Mouse (Mus musculus) adipocyte (in vitro differentiated cells): ENCODE data around the gene Ttll7.

Experiments
- DNase-seq: peaks from one replicate; pipeline ENCODE4 v3.0.0-alpha.2; 2016; ENCODE audit warnings: low spot score

The Ttll7 gene

GRCm38 (mm10) chr3:146851966-146852891 lies at the start of gene Ttll7:
Ttll7 (plus strand) TSS chr3:146852367.
- peak; percentile 76 for DNase-seq

GRCm38 (mm10) chr3:146812041-146812878 lies 39.9 kb upstream of the Ttll7 start:
- peak; percentile 12 for DNase-seq

GRCm38 (mm10) chr3:146812901-146813393 lies 39.2 kb upstream of the Ttll7 start, which contains the start of gene Prkacb:
Prkacb (minus strand) TSS chr3:146812990.
- peak; percentile 84 for DNase-seq

- DNase-seq, result no peak
Observed at GRCm38 (mm10) chr3:146813624-146814023, 38.5 kb upstream of the Ttll7 start.

DNA sequence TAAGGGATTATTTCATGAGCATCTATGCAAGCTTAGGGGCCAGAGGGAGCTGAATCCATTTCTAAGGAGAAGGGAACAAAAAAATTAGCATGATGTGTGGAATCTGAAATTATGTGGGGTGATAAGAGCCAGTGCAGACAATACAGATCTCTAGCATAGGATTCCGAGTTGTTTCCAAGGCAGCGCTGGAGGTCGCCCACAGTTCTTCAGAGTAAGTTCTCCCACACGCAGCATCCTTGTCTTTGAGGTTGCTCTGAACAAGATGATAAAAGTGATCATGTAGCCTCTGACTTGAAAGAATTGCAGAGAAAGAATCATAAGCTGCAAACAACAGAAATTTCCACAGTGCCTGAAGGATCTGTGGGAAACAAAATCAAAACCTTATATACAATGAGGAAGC lies 31.4 kb upstream of the Ttll7 start:
- DNase-seq, result no peak

DNA sequence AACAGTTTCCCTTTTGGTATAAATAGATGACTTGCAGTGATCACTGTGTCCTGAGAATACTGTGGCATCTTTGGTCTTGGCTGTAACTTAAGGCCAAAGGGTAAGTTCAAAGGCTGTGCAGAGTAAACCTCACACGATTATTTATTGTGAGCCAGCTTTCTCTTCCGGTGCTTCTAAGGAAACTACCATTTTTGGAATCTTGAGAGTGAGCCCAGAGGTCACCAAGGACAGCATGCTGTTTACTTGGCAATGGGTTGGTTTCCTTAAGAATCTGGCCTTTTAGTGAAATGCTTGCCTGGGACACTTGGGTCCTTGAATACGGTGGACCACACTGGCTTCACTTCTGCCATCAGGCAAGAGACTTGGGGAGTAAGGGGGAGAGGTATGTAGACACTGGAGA lies 9.4 kb upstream of the Ttll7 start:
- DNase-seq, result peak; percentile 69

GRCm38 (mm10) chr3:146843470-146843869 lies 8.7 kb upstream of the Ttll7 start:
- no peak for DNase-seq

GRCm38 (mm10) chr3:146846237-146846636 lies 5.9 kb upstream of the Ttll7 start:
- no peak for DNase-seq

GRCm38 (mm10) chr3:146848112-146848511 lies 4.1 kb upstream of the Ttll7 start:
- DNase-seq, result no peak

- no peak for DNase-seq
Observed at GRCm38 (mm10) chr3:146849360-146849759, 2.8 kb upstream of the Ttll7 start.

- no peak for DNase-seq
Observed at GRCm38 (mm10) chr3:146854473-146855087, 2.4 kb downstream of the Ttll7 start.

DNA sequence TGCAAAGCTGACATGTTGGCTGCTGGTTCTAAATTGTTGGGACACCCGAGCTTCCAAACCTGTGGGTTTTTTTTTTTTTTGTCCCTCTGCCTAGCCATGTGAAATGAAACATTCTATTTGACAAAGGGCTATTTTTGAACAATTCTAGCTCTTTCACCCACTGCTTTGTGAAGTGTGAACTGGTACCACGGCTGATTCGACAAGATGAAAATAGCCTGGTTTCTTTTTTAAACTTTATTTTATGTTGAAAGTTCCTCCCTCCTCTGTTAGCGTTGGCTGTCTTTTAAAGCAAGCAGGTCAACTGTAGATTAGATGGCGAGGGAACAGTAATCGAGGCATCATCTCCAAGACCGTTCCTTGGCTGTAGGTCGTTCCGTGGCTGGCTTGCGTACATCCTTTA lies 5.2 kb downstream of the Ttll7 start:
- no peak for DNase-seq

- no peak for DNase-seq
Observed at GRCm38 (mm10) chr3:146860308-146860707, 8.1 kb downstream of the Ttll7 start.

DNA sequence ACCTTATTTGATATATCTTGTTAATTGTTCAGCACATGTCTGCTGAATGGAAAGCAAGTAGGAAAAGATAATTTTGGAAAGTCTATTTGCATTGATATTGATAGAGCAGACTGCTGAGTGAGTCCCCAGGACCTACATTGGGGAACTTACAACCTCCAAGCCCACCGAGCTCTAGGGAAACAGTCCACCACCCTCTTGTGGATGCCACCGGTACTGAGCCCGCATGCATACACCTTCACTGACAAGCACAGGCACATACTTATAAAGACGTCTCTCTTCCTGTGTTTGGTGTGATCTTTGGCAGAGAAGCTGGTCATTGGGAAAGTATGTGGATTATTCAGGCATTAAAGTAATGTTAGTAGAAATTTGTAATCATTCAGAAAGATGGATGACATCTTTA lies 14.4 kb downstream of the Ttll7 start:
- DNase-seq, result no peak

DNA sequence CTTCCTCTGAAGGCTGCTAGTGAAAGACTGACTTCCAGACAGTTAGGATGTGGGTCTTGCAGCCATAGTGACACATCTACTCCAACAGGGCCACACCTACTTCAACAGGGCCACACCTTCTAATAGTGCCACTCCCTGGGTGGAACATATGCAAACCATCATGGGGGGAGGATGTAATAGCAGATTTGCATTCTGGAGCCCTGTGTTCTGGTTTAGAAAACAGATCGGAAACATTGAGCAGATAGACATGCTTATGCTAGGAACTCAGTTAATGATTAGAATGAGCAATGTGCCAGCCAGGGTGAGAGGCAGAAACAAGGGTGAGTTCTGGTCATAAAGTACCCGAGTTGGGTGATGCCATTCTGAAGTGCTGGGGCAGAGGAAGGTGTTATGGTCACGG lies 19.8 kb downstream of the Ttll7 start:
- DNase-seq, result no peak

DNA sequence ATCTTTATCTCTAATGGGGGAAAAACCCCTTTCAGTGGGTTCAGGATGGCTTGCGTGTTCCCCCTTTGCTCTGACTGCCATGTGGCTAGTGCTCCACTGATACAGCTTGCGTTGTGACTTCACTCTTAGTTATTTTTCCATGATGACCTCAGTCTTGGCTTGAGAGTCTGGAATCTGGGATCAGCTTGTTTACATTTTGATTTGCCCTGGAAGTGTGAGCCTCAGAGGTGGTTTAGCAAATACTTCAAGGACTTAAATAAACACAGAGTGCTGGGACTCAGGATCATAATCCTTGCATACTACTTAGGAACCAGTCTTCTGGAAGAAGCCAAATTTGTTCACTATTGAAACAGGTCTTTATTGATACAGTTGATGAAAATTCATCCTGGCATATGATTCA lies 23.8 kb downstream of the Ttll7 start:
- peak; percentile 55 for DNase-seq

DNA sequence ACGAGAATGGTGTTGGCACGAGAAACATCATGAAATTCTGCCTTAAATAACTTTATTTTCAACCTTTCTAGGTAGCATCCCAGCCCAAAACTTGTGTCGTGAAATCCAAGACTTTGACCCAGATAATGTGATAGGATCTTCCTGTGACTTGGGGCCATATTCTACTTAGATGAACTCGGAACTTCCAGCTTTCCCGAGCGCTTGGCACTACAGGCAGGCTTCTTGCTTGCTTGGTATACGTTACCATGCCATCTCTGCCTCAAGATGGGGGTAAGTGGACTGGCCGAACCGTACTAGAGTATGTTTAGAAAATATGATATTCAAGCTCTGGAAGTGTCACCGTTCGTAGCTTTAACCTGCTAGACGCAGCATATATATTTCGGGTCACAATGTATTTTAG lies 41.8 kb downstream of the Ttll7 start:
- DNase-seq, result no peak

DNA sequence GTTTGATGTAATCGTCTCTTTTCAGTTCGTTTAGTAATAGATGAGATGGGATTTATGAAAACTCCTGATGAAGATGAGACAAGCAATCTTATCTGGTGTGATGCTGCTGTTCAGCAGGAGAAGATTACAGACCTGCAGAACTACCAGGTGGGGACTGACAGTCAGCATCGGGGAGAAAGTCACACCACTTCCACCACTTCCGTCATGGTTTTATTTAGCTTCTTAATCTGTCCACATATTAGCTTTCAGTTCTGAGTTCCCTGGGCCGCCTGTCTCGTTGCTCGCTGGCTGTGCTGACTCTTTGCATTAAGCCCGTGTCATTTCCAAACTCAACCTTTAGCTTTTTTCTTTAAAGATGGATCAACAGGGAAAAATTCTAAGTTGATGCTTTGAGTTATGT lies 44.4 kb downstream of the Ttll7 start:
- DNase-seq, result no peak

DNA sequence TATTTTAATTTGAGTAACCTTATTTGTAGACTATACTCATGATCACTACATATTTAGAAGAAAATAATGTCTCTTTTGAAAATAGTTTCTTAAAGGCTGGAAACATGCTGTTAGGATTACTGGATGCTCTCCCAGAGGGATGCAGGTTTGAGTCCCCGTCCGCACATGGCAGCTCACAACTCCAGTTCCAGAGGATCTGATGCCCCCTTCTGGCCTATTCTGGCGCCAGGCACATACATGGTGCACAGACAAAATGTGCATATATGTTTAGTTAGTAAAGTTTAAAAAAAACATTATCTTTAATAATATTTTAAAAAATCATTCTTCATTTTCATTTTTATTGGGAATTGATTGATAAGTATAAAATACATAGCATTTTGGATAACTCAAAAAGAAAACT lies 47.9 kb downstream of the Ttll7 start:
- DNase-seq, result no peak

DNA sequence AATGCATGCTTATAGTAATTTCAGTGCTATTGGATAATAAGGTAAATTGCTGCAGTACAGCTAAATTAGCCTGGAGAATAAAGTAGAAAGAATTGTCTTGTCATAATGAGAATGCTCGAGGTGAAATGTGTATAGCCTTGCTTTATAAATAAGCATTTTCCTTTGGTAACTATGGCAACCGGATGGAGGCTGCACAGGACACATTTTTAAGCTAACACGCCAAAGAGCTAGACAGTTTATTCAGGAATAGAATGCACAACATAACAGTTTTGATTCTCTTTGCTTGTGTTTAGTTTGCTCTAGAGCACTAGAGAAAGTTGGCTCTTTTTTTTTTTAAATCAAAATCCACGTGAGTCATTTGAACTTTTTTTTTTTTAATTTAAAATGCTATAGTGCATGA lies 49.6 kb downstream of the Ttll7 start:
- no peak for DNase-seq

- no peak for DNase-seq
Observed at GRCm38 (mm10) chr3:146905606-146906005, 53.4 kb downstream of the Ttll7 start.

DNA sequence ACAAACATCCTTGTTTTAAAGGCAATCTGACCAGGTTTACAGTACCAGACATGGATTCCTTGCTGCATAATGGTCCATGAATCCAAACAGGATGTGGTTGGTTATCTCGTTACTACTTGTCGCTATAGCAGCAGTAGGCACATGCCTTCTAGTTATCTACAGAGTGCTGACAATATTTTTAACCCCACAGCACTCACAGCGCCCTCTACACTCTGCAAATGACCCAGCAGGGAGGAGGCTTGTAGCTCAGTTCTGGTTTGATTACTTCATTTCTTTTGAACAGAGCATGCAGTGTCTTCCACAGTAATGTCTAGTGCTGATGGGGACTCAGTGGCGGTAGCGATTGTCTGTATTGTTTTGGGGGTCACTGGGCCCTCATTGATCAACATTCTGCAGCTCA lies 56.8 kb downstream of the Ttll7 start:
- DNase-seq, result no peak
